Mouse (Mus musculus) ovary, postnatal 14 days (tissue): ENCODE measurements around the gene Purb.
"Not testable (repeated sequence)": the region's sequence is repeated elsewhere in the genome, so short reads cannot be mapped to it uniquely, and the experiment has no call there.

Experiments
- DNase-seq: peaks from one replicate; pipeline ENCODE4 v3.0.0; 2022; ENCODE audit warnings: low spot score

Purb gene

GRCm38 (mm10) chr11:6444077-6444853, 31.5 kb downstream of the Purb start, which contains the start of gene H2afv:
Gene H2afv, minus strand, starts transcription at chr11:6444443.
- peak; percentile 99 for DNase-seq

GRCm38 (mm10) chr11:6443727-6444076, 32.0 kb downstream of the Purb start:
- no peak for DNase-seq

- DNase-seq: no peak
Observed at GRCm38 (mm10) chr11:6443102-6443501, 32.6 kb downstream of the Purb start.

- DNase-seq: no peak
Observed at GRCm38 (mm10) chr11:6442566-6442965, 33.2 kb downstream of the Purb start.

- no peak for DNase-seq
Observed at GRCm38 (mm10) chr11:6440171-6440570, 35.5 kb downstream of the Purb start.

- no peak for DNase-seq
Observed at GRCm38 (mm10) chr11:6437667-6438066, 38.0 kb downstream of the Purb start.

- peak; percentile 28 for DNase-seq
Observed at GRCm38 (mm10) chr11:6436442-6436841, 39.3 kb downstream of the Purb start.

GRCm38 (mm10) chr11:6430186-6430585, 45.5 kb downstream of the Purb start:
- DNase-seq: no peak

GRCm38 (mm10) chr11:6420722-6421350, 54.9 kb downstream of the Purb start:
- no peak for DNase-seq

- no peak for DNase-seq
Observed at GRCm38 (mm10) chr11:6420283-6420703, 55.4 kb downstream of the Purb start.

GRCm38 (mm10) chr11:6419156-6419555, 56.6 kb downstream of the Purb start:
- not testable (repeated sequence) for DNase-seq

GRCm38 (mm10) chr11:6418751-6419150, 57.0 kb downstream of the Purb start:
- DNase-seq: no peak
